Mouse (Mus musculus) heart, embryonic 13.5 days (tissue): ENCODE results near the gene Tenm4. TPM values are rescaled to one million over a fixed set of nuclear protein-coding genes. Genes with fewer than 3 reads are reported as not detected.

ENCODE experiments used
- ATAC-seq: fragments of 200-750 bp; cut with Nextera tagmentation; 2 replicates; pipeline ENCODE4 v1.8.0; 2017; ENCODE audit warnings: moderate TSS enrichment; ENCODE audit not compliant: insufficient number of reproducible peaks, low FRiP score, low TSS enrichment; ENCODE audit errors: extremely low read depth
- H3K27ac ChIP-seq: fragments of 300-500 bp; sonication (generic); replicated peaks from 2 replicates; pipeline ENCODE4 v1.5.1; 2015; ENCODE audit warnings: moderate library complexity, mild to moderate bottlenecking, inconsistent platforms
- H3K27me3 ChIP-seq: fragments of 300-500 bp; sonication (generic); replicated peaks from 2 replicates; pipeline ENCODE4 v1.6.1; 2015; ENCODE audit warnings: mild to moderate bottlenecking, inconsistent platforms
- H3K36me3 ChIP-seq: fragments of 300-500 bp; sonication (generic); 2 replicates; pipeline ENCODE4 v1.6.1; 2015; ENCODE audit warnings: mild to moderate bottlenecking, inconsistent platforms
- H3K4me1 ChIP-seq: fragments of 300-500 bp; sonication (generic); 2 replicates; pipeline ENCODE4 v1.6.1; 2015; ENCODE audit warnings: inconsistent platforms
- H3K4me2 ChIP-seq: fragments of 300-500 bp; sonication (generic); 2 replicates; pipeline ENCODE4 v1.6.1; 2015; ENCODE audit warnings: inconsistent platforms, mild to moderate bottlenecking, moderate library complexity
- H3K4me3 ChIP-seq: fragments of 300-500 bp; sonication (generic); 2 replicates; pipeline ENCODE4 v1.5.1; 2015; ENCODE audit warnings: moderate library complexity, mild to moderate bottlenecking, inconsistent platforms
- H3K9ac ChIP-seq: fragments of 300-500 bp; sonication (generic); 2 replicates; pipeline ENCODE4 v1.6.1; 2015; ENCODE audit warnings: inconsistent platforms, mild to moderate bottlenecking, moderate library complexity
- H3K9me3 ChIP-seq: fragments of 300-500 bp; sonication (generic); 2 replicates; pipeline ENCODE4 v1.6.1; 2016; ENCODE audit warnings: inconsistent platforms
- WGBS: fragments of 180-500 bp; shearing (Covaris S2); methylation state at CpG from one replicate; pipeline ENCODE4 v1.1.7; 2015; ENCODE audit warnings: mixed read lengths; 5-methylcytosine and 5-hydroxymethylcytosine counted together
- polyA plus RNA-seq: library from polyadenylated mRNA; unstranded; fragments of >200 nt; fragmentation: Nextera tagmentation; extraction: Ambion mirVana; gene quantifications from 2 replicates; pipeline ENCODE4 v1.2.1, GENCODE M21; 2015

The Tenm4 gene
- polyA plus RNA-seq, 1 experiment from 2014 or later, result 10.5 TPM

DNA sequence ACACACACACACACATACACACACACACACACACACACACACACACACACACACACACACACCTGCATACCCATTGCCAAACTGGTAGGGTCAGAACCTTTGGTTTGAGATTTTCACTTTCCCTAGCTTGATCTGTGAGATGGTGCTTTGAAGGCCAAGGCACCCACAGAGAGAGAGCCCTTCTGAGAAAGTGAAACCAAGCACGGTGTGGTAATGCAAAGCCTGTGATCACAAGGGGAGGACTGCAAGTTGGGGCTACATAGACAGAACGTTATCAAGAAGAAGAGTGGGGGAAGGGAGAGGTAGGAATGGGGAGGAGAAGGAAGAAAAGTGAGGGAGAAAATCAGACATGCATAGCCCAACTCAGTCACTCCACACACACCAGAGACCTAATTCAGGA is 285.6 kb downstream of the Tenm4 start:
- ATAC-seq, result no peak
- 39% methylated on average over 2 of the region's 2 CpGs for WGBS
- Histone ChIP-seq H3K4me3 (no peak overlapping the region), H3K9ac (no peak overlapping the region), H3K36me3 (no peaks in the 10 kb centered on the region), H3K27ac (no peak overlapping the region), H3K9me3 (no peaks in the 10 kb centered on the region), H3K4me2 (no peak overlapping the region), H3K27me3 (no peaks in the 10 kb centered on the region), H3K4me1 (peaks cover 19% of the 10 kb centered on the region)

- no peak overlapping the region for H3K27ac ChIP-seq
- H3K27me3 ChIP-seq, result no peaks in the 10 kb centered on the region
- no peak overlapping the region for H3K4me2 ChIP-seq
- no peaks in the 10 kb centered on the region for H3K9me3 ChIP-seq
- H3K36me3 ChIP-seq, result no peaks in the 10 kb centered on the region
- H3K4me1 ChIP-seq, result peaks cover 28% of the 10 kb centered on the region
- no peak overlapping the region for H3K9ac ChIP-seq
- no peak overlapping the region for H3K4me3 ChIP-seq
- ATAC-seq, result no peak
- 65% methylated on average over 2 of the region's 2 CpGs for WGBS
Observed at GRCm38 (mm10) chr7:96457891-96458290, 286.8 kb downstream of the Tenm4 start.

DNA sequence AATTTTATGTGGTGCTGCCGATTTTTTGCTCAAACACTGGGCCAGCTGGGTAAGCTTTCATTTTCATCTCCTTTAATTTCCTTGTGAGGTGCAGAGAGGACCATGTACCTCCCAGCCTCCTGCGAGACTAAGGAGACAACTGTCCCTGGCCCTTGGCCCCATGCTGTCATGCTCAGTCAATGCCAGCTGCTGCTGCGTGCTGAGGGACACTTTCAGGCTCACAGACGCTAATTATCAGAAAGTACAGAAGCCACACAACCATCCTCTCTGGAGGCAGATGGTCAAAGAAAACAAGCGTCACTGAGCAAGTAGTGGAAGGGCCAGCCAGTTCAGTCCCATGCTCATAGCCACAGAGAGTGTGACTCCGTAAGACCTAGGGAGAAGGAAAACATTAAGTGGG is 287.9 kb downstream of the Tenm4 start:
- WGBS, result 48% methylated on average over 6 of the region's 6 CpGs
- H3K9me3 ChIP-seq, result no peaks in the 10 kb centered on the region
- ATAC-seq, result no peak

GRCm38 (mm10) chr7:96466761-96467160 is 295.7 kb downstream of the Tenm4 start:
- 78% methylated on average over 3 of the region's 3 CpGs for WGBS
- Histone ChIP-seq H3K9me3 (no peaks in the 10 kb centered on the region), H3K27me3 (peaks cover 6% of the 10 kb centered on the region; the same call in 1 of the 2 replicates), H3K4me2 (no peak overlapping the region), H3K4me1 (peaks cover 13% of the 10 kb centered on the region; the same call in 1 of the 2 replicates), H3K27ac (no peak overlapping the region), H3K36me3 (no peaks in the 10 kb centered on the region), H3K4me3 (no peak overlapping the region), H3K9ac (no peak overlapping the region)
- ATAC-seq, result no peak

More for the DNA sequence above, 287.9 kb downstream of the Tenm4 start:
- H3K9ac ChIP-seq, result no peak overlapping the region
- no peaks in the 10 kb centered on the region for H3K27me3 ChIP-seq
- no peak overlapping the region for H3K4me3 ChIP-seq
- H3K36me3 ChIP-seq, result no peaks in the 10 kb centered on the region
- no peak overlapping the region for H3K27ac ChIP-seq
- no peak overlapping the region for H3K4me2 ChIP-seq
- peaks cover 31% of the 10 kb centered on the region for H3K4me1 ChIP-seq

GRCm38 (mm10) chr7:96470821-96471220 is 299.8 kb downstream of the Tenm4 start:
- no peak overlapping the region for H3K9ac ChIP-seq
- no peaks in the 10 kb centered on the region for H3K36me3 ChIP-seq
- H3K4me2 ChIP-seq, result no peak overlapping the region
- H3K27me3 ChIP-seq, result peaks cover 6% of the 10 kb centered on the region; the same call in 1 of the 2 replicates
- no peaks in the 10 kb centered on the region for H3K4me1 ChIP-seq
- H3K4me3 ChIP-seq, result no peak overlapping the region
- 63% methylated on average over 6 of the region's 6 CpGs for WGBS
- no peak for ATAC-seq
- H3K9me3 ChIP-seq, result no peaks in the 10 kb centered on the region
- no peak overlapping the region for H3K27ac ChIP-seq

- H3K4me2 ChIP-seq, result no peak overlapping the region
- no peaks in the 10 kb centered on the region for H3K9me3 ChIP-seq
- no peak overlapping the region for H3K4me3 ChIP-seq
- H3K4me1 ChIP-seq, result no peaks in the 10 kb centered on the region
- no peaks in the 10 kb centered on the region for H3K36me3 ChIP-seq
- 79% methylated on average over 11 of the region's 11 CpGs for WGBS
- no peak overlapping the region for H3K27ac ChIP-seq
- H3K27me3 ChIP-seq, result peaks cover 3% of the 10 kb centered on the region; the same call in 1 of the 2 replicates
- H3K9ac ChIP-seq, result no peak overlapping the region
- ATAC-seq, result no peak
Observed at GRCm38 (mm10) chr7:96474560-96475089, 303.6 kb downstream of the Tenm4 start.

- Histone ChIP-seq H3K9ac (no peak overlapping the region), H3K36me3 (no peaks in the 10 kb centered on the region), H3K4me2 (no peak overlapping the region), H3K4me1 (no peaks in the 10 kb centered on the region), H3K27me3 (0 out of 2 replicates have a peak, but pooled peaks cover 3% of the 10 kb centered on the region), H3K4me3 (no peak overlapping the region), H3K27ac (no peak overlapping the region), H3K9me3 (no peaks in the 10 kb centered on the region)
- ATAC-seq, result no peak
- 76% methylated on average over 6 of the region's 6 CpGs for WGBS
Observed at GRCm38 (mm10) chr7:96476987-96477613, 306.1 kb downstream of the Tenm4 start.

DNA sequence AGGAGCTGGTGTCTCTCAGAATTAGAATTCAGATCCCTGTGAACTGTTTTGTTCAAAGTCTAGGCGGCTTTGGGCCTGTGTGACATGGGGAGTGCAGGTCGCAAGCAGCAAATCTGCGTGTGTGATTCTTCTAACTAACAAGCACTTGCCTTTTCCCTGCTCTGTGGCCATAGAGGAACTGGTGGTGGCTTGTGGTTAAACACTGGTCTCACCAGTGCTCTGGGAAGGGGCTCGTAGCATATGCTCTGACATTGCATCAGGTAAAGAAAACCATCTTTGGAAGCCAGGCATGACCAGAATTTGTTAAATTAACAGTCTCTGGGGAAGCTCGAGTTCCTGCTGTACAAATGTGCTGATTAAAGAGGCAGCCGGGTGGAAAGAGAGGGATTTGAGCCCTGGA is 308.1 kb downstream of the Tenm4 start:
- H3K4me1 ChIP-seq, result 0 out of 2 replicates have a peak, but pooled peaks cover 3% of the 10 kb centered on the region
- H3K9me3 ChIP-seq, result no peaks in the 10 kb centered on the region
- no peak overlapping the region for H3K9ac ChIP-seq
- H3K27ac ChIP-seq, result no peak overlapping the region
- no peak overlapping the region for H3K4me2 ChIP-seq
- 74% methylated on average over 6 of the region's 6 CpGs for WGBS
- no peaks in the 10 kb centered on the region for H3K36me3 ChIP-seq
- H3K4me3 ChIP-seq, result no peak overlapping the region
- H3K27me3 ChIP-seq, result 0 out of 2 replicates have a peak, but pooled peaks cover 3% of the 10 kb centered on the region
- no peak for ATAC-seq

GRCm38 (mm10) chr7:96480351-96480983 is 309.4 kb downstream of the Tenm4 start:
- Histone ChIP-seq H3K4me1 (0 out of 2 replicates have a peak, but pooled peaks cover 3% of the 10 kb centered on the region), H3K27ac (no peak overlapping the region), H3K27me3 (peaks cover 3% of the 10 kb centered on the region; the same call in 1 of the 2 replicates), H3K9ac (no peak overlapping the region), H3K36me3 (no peaks in the 10 kb centered on the region), H3K9me3 (no peaks in the 10 kb centered on the region), H3K4me2 (no peak overlapping the region), H3K4me3 (no peak overlapping the region)
- 73% methylated on average over 9 of the region's 9 CpGs for WGBS
- ATAC-seq, result no peak

DNA sequence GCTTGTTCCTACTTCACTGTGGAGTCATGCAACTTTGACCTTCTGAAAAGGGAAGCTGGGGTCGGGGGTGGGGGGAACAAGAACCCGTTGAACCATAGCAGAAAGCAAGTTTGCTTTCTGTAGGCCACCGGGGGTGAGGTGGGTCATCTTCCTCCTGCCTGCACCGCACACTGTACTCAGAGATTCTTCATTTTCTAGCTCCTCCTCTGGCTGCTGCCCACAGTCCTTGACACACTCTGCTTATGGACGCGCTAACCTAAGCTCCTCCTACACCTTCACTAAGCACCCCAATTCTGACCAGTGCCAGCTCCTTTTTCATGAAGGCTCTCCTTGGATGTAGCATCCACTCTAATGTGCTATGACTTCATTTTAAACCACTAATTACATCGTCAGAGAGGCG is 311.9 kb downstream of the Tenm4 start:
- Histone ChIP-seq H3K4me3 (no peak overlapping the region), H3K27ac (no peak overlapping the region), H3K4me2 (no peak overlapping the region), H3K27me3 (peaks cover 3% of the 10 kb centered on the region; the same call in 1 of the 2 replicates), H3K4me1 (0 out of 2 replicates have a peak, but pooled peaks cover 3% of the 10 kb centered on the region), H3K9me3 (no peaks in the 10 kb centered on the region), H3K9ac (no peak overlapping the region), H3K36me3 (no peaks in the 10 kb centered on the region)
- WGBS, result 51% methylated on average over 8 of the region's 8 CpGs
- no peak for ATAC-seq

DNA sequence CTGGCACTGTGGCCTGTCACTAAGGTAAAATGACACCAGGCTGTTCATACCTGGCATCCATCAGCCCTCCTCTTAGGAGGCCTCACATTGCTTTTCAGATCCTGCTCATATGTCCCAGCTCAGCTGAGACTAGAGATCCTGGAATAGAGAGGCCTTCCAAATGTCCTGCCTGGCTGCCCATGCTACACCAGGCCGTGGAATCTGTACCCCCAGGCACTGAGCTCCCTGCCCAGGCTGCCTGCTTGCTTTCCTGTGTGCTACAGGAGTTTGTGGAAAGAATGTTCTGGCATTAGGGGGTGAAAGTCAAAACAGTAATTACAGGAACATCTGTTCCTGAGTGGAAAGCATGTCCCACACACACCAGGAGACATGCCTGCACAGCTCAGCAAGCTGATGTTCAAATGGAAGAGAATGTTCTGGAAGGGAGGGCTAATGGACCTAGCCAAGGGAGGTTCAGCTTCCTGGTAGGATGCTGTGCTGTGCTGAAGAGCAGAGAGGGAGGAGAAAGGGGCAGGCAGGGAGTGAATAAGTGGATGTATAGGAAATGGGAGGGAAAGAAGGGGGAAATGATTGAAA is 313.0 kb downstream of the Tenm4 start:
- Histone ChIP-seq H3K27me3 (peaks cover 3% of the 10 kb centered on the region; the same call in 1 of the 2 replicates), H3K36me3 (no peaks in the 10 kb centered on the region), H3K4me3 (no peak overlapping the region), H3K9me3 (no peaks in the 10 kb centered on the region), H3K4me1 (0 out of 2 replicates have a peak, but pooled peaks cover 3% of the 10 kb centered on the region), H3K27ac (no peak overlapping the region), H3K9ac (no peak overlapping the region), H3K4me2 (no peak overlapping the region)
- ATAC-seq, result no peak
- WGBS, result 78% methylated on average over 1 of the region's 1 CpGs
